Comparison of ENCODE assay signal across 30 mouse cellular contexts in genomic region chr3:126826172-126826571, GRCm38 (mm10).
DNase-seq lines count a peak whose midpoint lies in the region; ATAC-seq and TF ChIP-seq lines count a peak whose summit lies in the region.
"Had no signal": no experiment of that assay in that cellular context is flagged by ENCODE, and none has a peak within 500 bp of the region (broad histone marks: within the 10 kb centered on the region; RNA-seq: fewer than 3 reads in every experiment).

No protein-coding gene starts in this region.

- no peak overlapping the region for H3K4me3 ChIP-seq in kidney, adult 2 months (ENCODE audit: insufficient read depth, low read depth, low read length)
- H3K4me3 ChIP-seq in limb, embryonic 12.5 days (replicated peaks), result no peak overlapping the region
- no peak overlapping the region for H3K4me3 ChIP-seq in neural tube, embryonic 14.5 days (ENCODE audit: low read depth, low read length)
- H3K4me3 ChIP-seq: erythroblast, embryonic 14.5 days; intestine, embryonic 15.5 days; midbrain, embryonic 13.5 days had no signal

- DNase-seq in embryo, embryonic 11 days, result peak; percentile 7
- no peak for DNase-seq in embryo, embryonic 9.5 days (ENCODE audit: extremely low spot score)
- peak; percentile 17 for DNase-seq in kidney, adult 2 months
- DNase-seq in kidney, postnatal 36 days, result no peak
- DNase-seq in cerebellum, postnatal 25 days, result no peak
- no peak for DNase-seq in gastrocnemius, adult 18-20 months (ENCODE audit: low spot score)
- DNase-seq: adrenal gland, adult 8-10 months; cerebellum, adult 2 months; cerebellum, postnatal 14 days; gastrocnemius, postnatal 14 days; heart, adult 11 months; heart, postnatal 36 days; layer of hippocampus, postnatal 36 days; left cerebral cortex, postnatal 4 days; lung, adult 2 months; lung, postnatal 10 days; thymus, adult 2 months; thymus, postnatal 36 days had no signal

- WGBS in kidney, adult 2 months, result 50% methylated on average over 2 of the region's 2 CpGs
- 16% methylated on average over 2 of the region's 2 CpGs for WGBS in limb, embryonic 12.5 days
- WGBS in neural tube, embryonic 14.5 days, result 29% methylated on average over 2 of the region's 2 CpGs

- no peak for TF ChIP-seq CTCF in kidney, adult 2 months (conservative IDR thresholded peaks at IDR 0.05; ENCODE audit: insufficient read depth, insufficient read length, low read depth, low read length)

- no peak overlapping the region for H3K9ac ChIP-seq in limb, embryonic 12.5 days (replicated peaks)
- no peak overlapping the region for H3K9ac ChIP-seq in neural tube, embryonic 14.5 days (replicated peaks; ENCODE audit: low read depth, low read length)
- H3K9ac ChIP-seq: hindbrain, embryonic 14.5 days; intestine, embryonic 15.5 days; liver, embryonic 14.5 days; midbrain, embryonic 13.5 days had no signal

- H3K4me1 ChIP-seq in kidney, adult 2 months (ENCODE audit: control insufficient read depth, insufficient read depth, low read length), result peaks cover 4% of the 10 kb centered on the region; the same call in 1 of the 2 replicates
- H3K4me1 ChIP-seq in limb, embryonic 12.5 days (replicated peaks), result peaks cover 18% of the 10 kb centered on the region
- H3K4me1 ChIP-seq in neural tube, embryonic 14.5 days (ENCODE audit: control insufficient read depth, insufficient read depth, low read length), result peaks cover 4% of the 10 kb centered on the region; the same call in 1 of the 2 replicates
- H3K4me1 ChIP-seq: intestine, embryonic 15.5 days; midbrain, embryonic 13.5 days had no signal

- H3K27ac ChIP-seq in kidney, adult 2 months (ENCODE audit: insufficient read depth, low read depth, low read length), result no peak overlapping the region
- no peak overlapping the region for H3K27ac ChIP-seq in limb, embryonic 12.5 days
- H3K27ac ChIP-seq in neural tube, embryonic 14.5 days (ENCODE audit: low read depth, low read length), result no peak overlapping the region
- H3K27ac ChIP-seq: hindbrain, embryonic 14.5 days; intestine, embryonic 15.5 days; liver, embryonic 14.5 days; macrophage; midbrain, embryonic 13.5 days had no signal

- no peak for TF ChIP-seq POLR2A in kidney, adult 2 months (IDR thresholded peaks at IDR 0.05; ENCODE audit: low read depth, low read length)

- H3K36me3 ChIP-seq in kidney, adult 2 months (ENCODE audit: control insufficient read depth, insufficient read depth, low read length), result no peaks in the 10 kb centered on the region
- no peaks in the 10 kb centered on the region for H3K36me3 ChIP-seq in limb, embryonic 12.5 days
- H3K36me3 ChIP-seq in neural tube, embryonic 14.5 days (ENCODE audit: control insufficient read depth, insufficient read depth, low read length), result no peaks in the 10 kb centered on the region
- H3K36me3 ChIP-seq: intestine, embryonic 15.5 days; midbrain, embryonic 13.5 days had no signal

- H3K4me2 ChIP-seq in limb, embryonic 12.5 days, result no peak overlapping the region
- no peak overlapping the region for H3K4me2 ChIP-seq in neural tube, embryonic 14.5 days (ENCODE audit: low read depth, low read length)
- H3K4me2 ChIP-seq: heart, embryonic 11.5 days; hindbrain, embryonic 14.5 days; intestine, embryonic 15.5 days; midbrain, embryonic 13.5 days had no signal

- peak; percentile 87 for ATAC-seq in limb, embryonic 12.5 days (ENCODE audit: insufficient number of reproducible peaks, insufficient read depth, low FRiP score, low TSS enrichment, low read depth)
- peak; percentile 75 for ATAC-seq in neural tube, embryonic 14.5 days (ENCODE audit: low read depth)
- ATAC-seq: activated CD4-positive, CD25-positive, alpha-beta regulatory T cell, adult 4 months; forebrain, embryonic 16.5 days; intestine, embryonic 15.5 days; midbrain, embryonic 13.5 days had no signal

- no peaks in the 10 kb centered on the region for H3K9me3 ChIP-seq in limb, embryonic 12.5 days
- H3K9me3 ChIP-seq in neural tube, embryonic 14.5 days (ENCODE audit: control insufficient read depth, low read length), result no peaks in the 10 kb centered on the region
- H3K9me3 ChIP-seq: intestine, embryonic 15.5 days; midbrain, embryonic 13.5 days had no signal

- no peaks in the 10 kb centered on the region for H3K27me3 ChIP-seq in kidney, adult 2 months (replicated peaks; ENCODE audit: control insufficient read depth, insufficient read depth, low read length)
- H3K27me3 ChIP-seq in limb, embryonic 12.5 days, result peaks cover 29% of the 10 kb centered on the region
- no peaks in the 10 kb centered on the region for H3K27me3 ChIP-seq in neural tube, embryonic 14.5 days (ENCODE audit: control insufficient read depth, insufficient read depth, low read length)
- H3K27me3 ChIP-seq: CH12.LX; intestine, embryonic 15.5 days; midbrain, embryonic 13.5 days had no signal

Comparison
In these comparisons a context has a peak if more than half of its experiments do, and no peak if none do; other contexts are left out.
1. DNase-seq: peak in embryo, embryonic 11 days (single experiment) and kidney, adult 2 months (single experiment); none in embryo, embryonic 9.5 days (single experiment), kidney, postnatal 36 days (0 of 2), cerebellum, postnatal 25 days (0 of 2) and gastrocnemius, adult 18-20 months (single experiment).